Mouse (Mus musculus): ENCODE measurements at regions not wholly inside any gene's neighbourhood (a gene's known extent, or its start where the extent isn't known, plus 50 kb on each side); places are given as distances from the start of the nearest gene placed in this dataset.

GRCm38 (mm10) chr10:39311501-39311900 lies 57.2 kb upstream of the Fyn start:
- no peak for TF ChIP-seq USF1 (IDR thresholded peaks at IDR 0.05; ENCODE audit: low read depth, low read length)
- TF ChIP-seq POLR2A (IDR thresholded peaks at IDR 0.05; ENCODE audit: control insufficient read depth in 1 of 2, insufficient read depth in 1 of 2, low read depth in 1 of 2, low read length in 2 of 2, poor library complexity in 1 of 2), result no peak
- no peak for TF ChIP-seq HCFC1 (IDR thresholded peaks at IDR 0.05; ENCODE audit: low read depth, low read length)
- no peak for TF ChIP-seq CTCF (IDR thresholded peaks at IDR 0.05 in 2 of 3, conservative IDR thresholded peaks at IDR 0.05 in 1 of 3; ENCODE audit: control insufficient read depth in 1 of 3, insufficient read depth in 1 of 3, low read depth in 2 of 3, low read length in 3 of 3, poor library complexity in 1 of 3, severe bottlenecking in 1 of 3)

Measured in MEL (cell line).